Mouse (Mus musculus) CH12.LX (cell line): Measurements from ENCODE around the gene Ttll4. TPM values are rescaled to one million over a fixed set of nuclear protein-coding genes. Genes with fewer than 3 reads are reported as not detected.

Experiments used
- DNase-seq: peaks from one replicate; pipeline ENCODE4 v3.0.0-alpha.2; 2013; ENCODE audit errors: extremely low read depth
- H3K27ac ChIP-seq: 2 replicates; pipeline ENCODE4 v1.5.1; 2012; ENCODE audit warnings: low read depth, mild to moderate bottlenecking, control low read depth, moderate library complexity; ENCODE audit not compliant: insufficient read depth
- H3K27me3 ChIP-seq: replicated peaks from 2 replicates; pipeline ENCODE3; 2012; ENCODE audit warnings: inconsistent platforms
- H3K36me3 ChIP-seq, 2 experiments: replicated peaks in 1 of 2; 2 replicates each; pipeline versions ENCODE3 to v1.6.1; 2012; ENCODE audit warnings: inconsistent platforms in 1 of 2, low read length in 1 of 2, mild to moderate bottlenecking in 1 of 2, mixed read lengths in 1 of 2, moderate library complexity in 1 of 2; ENCODE audit not compliant: control insufficient read depth in 1 of 2, insufficient read depth in 1 of 2
- H3K4me1 ChIP-seq, 2 experiments: 2 replicates each; pipeline ENCODE4 v1.6.1; 2012; ENCODE audit warnings: inconsistent platforms in 1 of 2, moderate library complexity in 1 of 2; ENCODE audit not compliant: insufficient read depth in 2 of 2, control insufficient read depth in 1 of 2
- H3K4me2 ChIP-seq: 2 replicates; pipeline ENCODE4 v1.6.1; 2012; ENCODE audit warnings: low read depth, mild to moderate bottlenecking, control low read depth; ENCODE audit not compliant: poor library complexity, insufficient read depth, severe bottlenecking
- H3K4me3 ChIP-seq, 3 experiments: fragments of 150-350 bp in 1 of 3; sonication (generic) in 1 of 3; replicated peaks in 1 of 3; 2 replicates each; pipeline versions ENCODE3 to v1.5.1; 2011 to 2012; ENCODE audit warnings: low read depth in 2 of 3, low read length in 2 of 3, mild to moderate bottlenecking in 2 of 3, moderate library complexity in 2 of 3, control low read depth in 1 of 3, improper control_type of control experiment in 1 of 3, inconsistent platforms in 1 of 3, mixed read lengths in 1 of 3; ENCODE audit not compliant: poor library complexity in 1 of 3
- H3K79me2 ChIP-seq: replicated peaks from 2 replicates; pipeline ENCODE4 v1.6.1; 2012; ENCODE audit warnings: mild to moderate bottlenecking, moderate library complexity; ENCODE audit not compliant: control insufficient read depth, poor library complexity, insufficient read depth, severe bottlenecking; ENCODE audit errors: extremely low read depth
- H3K9ac ChIP-seq: 2 replicates; pipeline ENCODE4 v1.6.1; 2012; ENCODE audit warnings: low read depth, mild to moderate bottlenecking, control low read depth, moderate library complexity; ENCODE audit not compliant: insufficient read depth
- H3K9me3 ChIP-seq: replicated peaks from 2 replicates; pipeline ENCODE3; 2012; ENCODE audit warnings: low read length, inconsistent platforms, mixed read lengths
- BHLHE40 ChIP-seq: IDR thresholded peaks from 2 replicates; pipeline ENCODE4 v1.6.1; 2011; ENCODE audit warnings: mild to moderate bottlenecking, low read depth, low read length, improper control_type of control experiment
- CHD1 ChIP-seq: IDR thresholded peaks from 2 replicates; pipeline ENCODE4 v1.6.1; 2012; ENCODE audit warnings: low read depth, low read length, improper control_type of control experiment, inconsistent platforms
- CTCF ChIP-seq, 2 experiments: IDR thresholded peaks in 1 of 2; conservative IDR thresholded peaks in 1 of 2; 2 replicates each; pipeline ENCODE4 v1.5.1; 2011 to 2012; ENCODE audit warnings: low read depth in 2 of 2, low read length in 2 of 2, improper control_type of control experiment in 1 of 2, inconsistent platforms in 1 of 2, mild to moderate bottlenecking in 1 of 2, moderate library complexity in 1 of 2
- E2F4 ChIP-seq: IDR thresholded peaks from 2 replicates; pipeline ENCODE4 v1.6.1; 2011; ENCODE audit warnings: low read depth, low read length, improper control_type of control experiment; ENCODE audit not compliant: insufficient replicate concordance
- ETS1 ChIP-seq: conservative IDR thresholded peaks from 2 replicates; pipeline ENCODE4 v1.6.1; 2012; ENCODE audit warnings: low read depth, mild to moderate bottlenecking, inconsistent platforms, low read length, improper control_type of control experiment, moderate library complexity
- HCFC1 ChIP-seq: IDR thresholded peaks from 2 replicates; pipeline ENCODE4 v1.6.1; 2012; ENCODE audit warnings: low read depth, mild to moderate bottlenecking, inconsistent platforms, low read length, improper control_type of control experiment
- IRF4 ChIP-seq: IDR thresholded peaks from 2 replicates; pipeline ENCODE4 v1.6.1; 2014; ENCODE audit warnings: low read depth, mild to moderate bottlenecking, inconsistent platforms, low read length, improper control_type of control experiment
- MAX ChIP-seq: IDR thresholded peaks from 2 replicates; pipeline ENCODE4 v1.6.1; 2011; ENCODE audit warnings: low read length, improper control_type of control experiment
- NELFE ChIP-seq: IDR thresholded peaks from 2 replicates; pipeline ENCODE4 v1.6.1; 2011; ENCODE audit warnings: low read depth, low read length, improper control_type of control experiment
- NRF1 ChIP-seq: IDR thresholded peaks from 2 replicates; pipeline ENCODE4 v1.6.1; 2014; ENCODE audit warnings: low read depth, mild to moderate bottlenecking, inconsistent platforms, low read length, improper control_type of control experiment, moderate library complexity
- POLR2A ChIP-seq: IDR thresholded peaks from 2 replicates; pipeline ENCODE4 v1.6.1; 2011; ENCODE audit warnings: low read depth, mild to moderate bottlenecking, improper control_type of control experiment, low read length
- POLR2AphosphoS2 ChIP-seq: IDR thresholded peaks from 2 replicates; pipeline ENCODE4 v1.6.1; 2011; ENCODE audit warnings: low read depth, low read length, improper control_type of control experiment
- RAD21 ChIP-seq: IDR thresholded peaks from 2 replicates; pipeline ENCODE4 v1.6.1; 2011; ENCODE audit warnings: low read depth, mild to moderate bottlenecking, low read length, improper control_type of control experiment, moderate library complexity
- TBP ChIP-seq: conservative IDR thresholded peaks from 2 replicates; pipeline ENCODE4 v1.6.1; 2011; ENCODE audit warnings: low read depth, low read length, improper control_type of control experiment
- UBTF ChIP-seq: IDR thresholded peaks from 2 replicates; pipeline ENCODE4 v1.6.1; 2012; ENCODE audit warnings: low read depth, mild to moderate bottlenecking, inconsistent platforms, low read length, improper control_type of control experiment, moderate library complexity
- USF2 ChIP-seq: conservative IDR thresholded peaks from 2 replicates; pipeline ENCODE4 v1.6.1; 2011; ENCODE audit warnings: low read depth, low read length, improper control_type of control experiment
- ZMIZ1 ChIP-seq: IDR thresholded peaks from 2 replicates; pipeline ENCODE4 v1.6.1; 2012; ENCODE audit warnings: low read depth, mild to moderate bottlenecking, inconsistent platforms, low read length, improper control_type of control experiment
- dilution Hi-C: fragments of 300-500 bp; cut with MboI; formaldehyde crosslinking; loops from 2 replicates; pipeline ENCODE4 v1.14.3; 2020; ENCODE audit warnings: low sequenced_read_pairs; ENCODE audit not compliant: extremely low pct_unique_long_range_greater_than_20kb, extremely low pct_ligation_motif_present
- in situ Hi-C: fragments of 300-500 bp; cut with MboI; formaldehyde crosslinking; loops from 3 replicates; pipeline ENCODE4 v1.14.3; 2019; ENCODE audit warnings: low sequenced_read_pairs, low pct_ligation_motif_present, low pct_unique_long_range_greater_than_20kb, mixed read lengths
- polyA plus RNA-seq: library from polyadenylated mRNA; unstranded; fragments of >175 nt; gene quantifications from 2 replicates; pipeline ENCODE4 v1.2.1, GENCODE M21; 2012; ENCODE audit warnings: low read depth; ENCODE audit not compliant: insufficient read length
- total RNA-seq, 2 experiments: library from RNA; depleted of rRNA; stranded (reverse); fragments of 300-350 nt in 1 of 2; fragments of >200 nt in 1 of 2; gene quantifications; 2 replicates each; pipeline ENCODE4 v1.2.3; 2012 to 2014

Gene Ttll4
- total and polyA plus RNA-seq, 3 experiments = 21.8 to 85.8 (median 23.6) TPM

DNA sequence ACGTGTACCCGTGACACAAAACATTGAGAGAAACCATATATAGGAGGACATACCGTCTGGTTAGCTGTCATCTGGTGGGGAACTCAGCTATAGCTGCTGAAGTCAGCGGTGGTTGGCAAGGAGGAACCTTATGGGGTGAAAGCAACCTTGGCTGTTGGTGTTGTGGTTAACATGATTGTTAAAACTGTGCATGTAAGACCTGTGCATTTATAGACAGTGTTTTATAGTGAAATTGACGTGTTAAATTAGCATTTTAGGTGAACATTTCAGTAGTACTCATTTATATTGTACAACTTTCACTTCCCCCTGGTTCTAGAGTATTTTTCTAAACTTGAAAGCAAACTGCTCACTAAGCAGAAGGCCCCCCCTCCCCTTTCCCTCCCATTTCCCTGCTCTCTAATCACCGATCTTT, 40.6 kb downstream of the Ttll4 start (continued):
- TF ChIP-seq UBTF = no peak
- no peak for TF ChIP-seq ZMIZ1
- no peak for TF ChIP-seq HCFC1

DNA sequence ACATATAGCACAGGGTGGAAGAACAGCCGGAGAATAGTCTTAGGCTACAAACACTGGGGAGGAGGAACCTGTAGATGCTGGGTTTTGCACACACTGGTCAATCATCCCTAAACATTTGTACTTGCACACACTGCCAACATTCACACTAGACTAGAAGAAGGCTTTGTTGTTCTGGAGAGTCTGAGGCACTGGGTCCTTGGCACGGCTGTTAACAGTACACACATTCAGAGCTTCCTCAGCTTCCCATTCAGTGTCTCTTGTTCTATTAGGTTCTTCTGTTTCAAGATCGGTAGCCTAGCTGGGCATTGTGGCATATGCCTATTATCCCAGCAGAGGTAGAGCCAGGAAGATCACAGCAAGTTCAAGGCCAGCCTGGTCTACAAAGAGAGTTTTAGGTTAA, 42.6 kb downstream of the Ttll4 start:
- TF ChIP-seq ETS1 (no peak), CTCF (conservative IDR thresholded peaks at IDR 0.05 in 1 of 2, IDR thresholded peaks at IDR 0.05 in 1 of 2; ENCODE audit: low read depth in 2 of 2, low read length in 2 of 2) (no peak), POLR2A (no peak), IRF4 (no peak), NELFE (no peak), UBTF (no peak)
- DNase-seq = no peak
- in situ Hi-C loops = no loop called here
- dilution Hi-C loops = no loop called here
- peaks cover 7 to 35% of the 10 kb centered on the region in 2 experiments for H3K36me3 ChIP-seq
- H3K27ac ChIP-seq = no peak overlapping the region
- H3K4me1 ChIP-seq = peaks cover 5 to 23% of the 10 kb centered on the region in 2 experiments
- no peak overlapping the region for H3K4me2 ChIP-seq
- no peak overlapping the region for H3K9ac ChIP-seq
- H3K9me3 ChIP-seq = no peaks in the 10 kb centered on the region
- no peaks in the 10 kb centered on the region for H3K27me3 ChIP-seq
- no peaks in the 10 kb centered on the region for H3K79me2 ChIP-seq
- no peak overlapping the region for H3K4me3 ChIP-seq

DNA sequence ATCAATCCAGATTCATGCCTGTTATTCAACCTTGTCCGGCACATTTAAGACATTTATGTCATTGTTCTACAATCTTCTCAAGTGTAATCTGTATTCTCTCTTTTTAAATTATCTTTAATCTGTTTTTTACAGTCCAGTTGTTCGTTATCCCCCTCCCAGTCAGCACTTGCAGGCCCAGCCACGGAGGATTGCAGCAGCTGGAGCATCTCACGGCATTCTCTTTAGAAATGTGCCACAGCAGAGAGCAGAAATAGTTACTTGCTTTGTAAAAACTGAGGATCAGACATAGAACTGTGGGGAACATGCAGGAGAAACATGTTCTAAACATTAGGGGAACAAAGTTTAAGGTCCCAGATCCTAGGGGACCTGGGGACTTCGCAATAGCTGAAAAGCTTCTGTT, 43.5 kb downstream of the Ttll4 start:
- TF ChIP-seq NRF1 (no peak), IRF4 (no peak), ZMIZ1 (no peak), MAX (no peak), TBP (no peak), RAD21 (no peak), NELFE (no peak), CTCF (conservative IDR thresholded peaks at IDR 0.05 in 1 of 2, IDR thresholded peaks at IDR 0.05 in 1 of 2; ENCODE audit: low read depth in 2 of 2, low read length in 2 of 2) (no peak), POLR2A (no peak), CHD1 (no peak), BHLHE40 (no peak), E2F4 (no peak), HCFC1 (no peak), USF2 (no peak), UBTF (no peak), POLR2AphosphoS2 (no peak)
- TF ChIP-seq, all 38 proteins: peak for 0
- Histone ChIP-seq H3K36me3 (peaks cover 5 to 27% of the 10 kb centered on the region in 2 experiments), H3K4me3 (no peak overlapping the region), H3K79me2 (no peaks in the 10 kb centered on the region), H3K4me2 (no peak overlapping the region), H3K27me3 (no peaks in the 10 kb centered on the region), H3K4me1 (peaks cover 5 to 23% of the 10 kb centered on the region in 2 experiments), H3K27ac (no peak overlapping the region), H3K9me3 (no peaks in the 10 kb centered on the region), H3K9ac (no peak overlapping the region)
- dilution Hi-C loops = no loop called here
- in situ Hi-C loops = no loop called here
- DNase-seq = no peak
